Comparison of ENCODE assay signal across 8 mouse cellular contexts in the genomic region with DNA sequence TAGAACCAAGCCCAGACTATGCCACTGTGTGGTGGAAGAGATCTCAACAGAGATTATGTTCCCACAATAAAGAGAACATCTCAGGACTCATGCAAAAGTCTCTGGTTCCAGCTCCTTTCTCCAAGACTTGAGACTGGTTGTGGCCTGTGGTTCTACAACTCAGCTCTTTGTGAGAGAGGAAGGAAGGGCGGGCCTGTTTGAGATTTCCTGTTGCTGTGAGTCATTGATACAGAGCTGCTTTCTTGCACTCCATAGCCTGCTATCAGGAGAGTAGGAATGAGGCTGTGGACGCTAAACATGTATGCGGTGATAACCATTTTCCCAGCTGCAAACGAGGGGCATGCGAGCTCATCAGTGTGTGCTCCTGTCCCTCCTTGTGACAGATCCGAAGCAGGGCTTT. TPM values are rescaled to one million over a fixed set of nuclear protein-coding genes. Genes with fewer than 3 reads are reported as not detected.
DNase-seq lines count a peak whose midpoint lies in the region; ATAC-seq and TF ChIP-seq lines count a peak whose summit lies in the region.

No protein-coding gene starts in this region.

- H3K9me3 ChIP-seq in MEL (replicated peaks; ENCODE audit: insufficient read depth, low read length): no peaks in the 10 kb centered on the region
- H3K9me3 ChIP-seq in intestine, embryonic 15.5 days: no peaks in the 10 kb centered on the region

- no peaks in the 10 kb centered on the region for H3K79me2 ChIP-seq in MEL (ENCODE audit: control insufficient read depth, insufficient read depth, low read length, poor library complexity)
- no peaks in the 10 kb centered on the region for H3K79me2 ChIP-seq in myocyte (ENCODE audit: control insufficient read depth, insufficient read depth)

- TF ChIP-seq POLR2A in MEL (IDR thresholded peaks at IDR 0.05; ENCODE audit: control insufficient read depth in 1 of 2, insufficient read depth in 1 of 2, low read depth in 1 of 2, low read length in 2 of 2, poor library complexity in 1 of 2): no peak
- no peak for TF ChIP-seq POLR2A in myocyte (IDR thresholded peaks at IDR 0.05; ENCODE audit: insufficient read length, low read depth)

- H3K4me2 ChIP-seq in myocyte (ENCODE audit: low read depth): peak overlapping the region; percentile 12
- H3K4me2 ChIP-seq in intestine, embryonic 15.5 days (replicated peaks): no peak overlapping the region

- DNase-seq in MEL (ENCODE audit: low read depth, low spot score): peak; percentile 89
- peak; percentile 17 for DNase-seq in fibroblast of lung, adult 2 months (ENCODE audit: low read depth)
- DNase-seq in kidney, postnatal 36 days: peak; percentile 2 to 4
- DNase-seq in MN1 (ENCODE audit: low spot score): no peak
- DNase-seq in urinary bladder, postnatal 4 days (ENCODE audit: low spot score in 2 of 2): no peak
- DNase-seq in cerebellum, adult 9-10 months: no peak

- no peak overlapping the region for H3ac ChIP-seq in myocyte (ENCODE audit: control insufficient read depth, insufficient read length)

- 68% methylated on average over 6 of the region's 6 CpGs for WGBS in intestine, embryonic 15.5 days

- peak; percentile 87 to 92 for TF ChIP-seq EP300 in MEL (IDR thresholded peaks at IDR 0.05; ENCODE audit: low read depth in 1 of 2, low read length in 2 of 2)

- ATAC-seq in intestine, embryonic 15.5 days: no peak

- H3K27me3 ChIP-seq in MEL (ENCODE audit: control insufficient read depth in 1 of 2, insufficient read depth in 2 of 2, low read length in 2 of 2): no peaks in the 10 kb centered on the region
- H3K27me3 ChIP-seq in myocyte (ENCODE audit: control insufficient read depth, insufficient read depth, insufficient read length): no peaks in the 10 kb centered on the region
- no peaks in the 10 kb centered on the region for H3K27me3 ChIP-seq in intestine, embryonic 15.5 days (replicated peaks)

- no peak for TF ChIP-seq CTCF in MEL (IDR thresholded peaks at IDR 0.05 in 2 of 3, conservative IDR thresholded peaks at IDR 0.05 in 1 of 3; ENCODE audit: control insufficient read depth in 1 of 3, insufficient read depth in 1 of 3, low read depth in 2 of 3, low read length in 3 of 3, poor library complexity in 1 of 3, severe bottlenecking in 1 of 3)

- peak overlapping the region in 1 of 2 experiments; percentile 6; a peak in 1 of 4 replicates for H3K4me3 ChIP-seq in MEL (ENCODE audit: control insufficient read depth in 1 of 2, insufficient read depth in 1 of 2, low read depth in 2 of 2, low read length in 2 of 2)
- H3K4me3 ChIP-seq in myocyte: no peak overlapping the region
- no peak overlapping the region for H3K4me3 ChIP-seq in intestine, embryonic 15.5 days (replicated peaks)

- TF ChIP-seq RAD21 in MEL (IDR thresholded peaks at IDR 0.05; ENCODE audit: low read depth, low read length): no peak

- H3K9ac ChIP-seq in MEL (ENCODE audit: control insufficient read depth, low read depth, low read length, poor library complexity, severe bottlenecking): peak overlapping the region; percentile 6; the same call in 1 of the 2 replicates
- H3K9ac ChIP-seq in intestine, embryonic 15.5 days: no peak overlapping the region

- H3K27ac ChIP-seq in MEL (ENCODE audit: control insufficient read depth, low read depth, low read length): peak overlapping the region; percentile 49
- H3K27ac ChIP-seq in intestine, embryonic 15.5 days: no peak overlapping the region

- H3K4me1 ChIP-seq in MEL (ENCODE audit: control insufficient read depth in 1 of 2, insufficient read depth in 2 of 2, low read length in 2 of 2): peaks cover 15 to 23% of the 10 kb centered on the region in 2 experiments
- no peaks in the 10 kb centered on the region for H3K4me1 ChIP-seq in intestine, embryonic 15.5 days (replicated peaks)

- H3K36me3 ChIP-seq in MEL (ENCODE audit: control insufficient read depth in 1 of 2, insufficient read depth in 2 of 2, low read length in 2 of 2): peaks cover 0 to 27% of the 10 kb centered on the region in 2 experiments; a peak in 2 of 4 replicates
- H3K36me3 ChIP-seq in myocyte (ENCODE audit: control insufficient read depth, insufficient read depth): no peaks in the 10 kb centered on the region
- no peaks in the 10 kb centered on the region for H3K36me3 ChIP-seq in intestine, embryonic 15.5 days

TF ChIP-seq in MEL, 35 proteins besides CTCF, POLR2A, EP300 and RAD21:
- peak; percentile 77 for TF ChIP-seq TAL1 (IDR thresholded peaks at IDR 0.05; ENCODE audit: low read length)
- TF ChIP-seq JUND (IDR thresholded peaks at IDR 0.05; ENCODE audit: low read depth, low read length): 0 out of 2 replicates have a peak, but pooled peaks have one; percentile 59
- TF ChIP-seq RCOR1 (IDR thresholded peaks at IDR 0.05; ENCODE audit: low read depth, low read length): peak; percentile 83
- TF ChIP-seq KAT2A (conservative IDR thresholded peaks at IDR 0.05; ENCODE audit: low read depth, low read length): no peak
- peak; percentile 61 for TF ChIP-seq MXI1 (IDR thresholded peaks at IDR 0.05; ENCODE audit: low read depth, low read length)
- TF ChIP-seq ETS1 (IDR thresholded peaks at IDR 0.05; ENCODE audit: low read depth, low read length): peak; percentile 83
- TF ChIP-seq GATA1 (IDR thresholded peaks at IDR 0.05; ENCODE audit: low read depth, low read length): peak; percentile 90
- peak; percentile 63; the same call in 1 of the 2 replicates for TF ChIP-seq MYC (IDR thresholded peaks at IDR 0.05; ENCODE audit: low read depth, low read length)
- TF ChIP-seq ZMIZ1 (IDR thresholded peaks at IDR 0.05; ENCODE audit: low read depth, low read length): no peak
- peak; percentile 83 for TF ChIP-seq TCF12 (IDR thresholded peaks at IDR 0.05; ENCODE audit: low read depth, low read length)
- no peak for TF ChIP-seq E2F4 (IDR thresholded peaks at IDR 0.05; ENCODE audit: borderline replicate concordance, low read depth, low read length)
- no peak for TF ChIP-seq POLR2AphosphoS5 (IDR thresholded peaks at IDR 0.05; ENCODE audit: borderline replicate concordance, low read depth, low read length)
- 0 out of 2 replicates have a peak, but pooled peaks have one; percentile 16 for TF ChIP-seq MAFK (IDR thresholded peaks at IDR 0.05; ENCODE audit: borderline replicate concordance, low read depth, low read length)
- 0 out of 2 replicates have a peak, but pooled peaks have one; percentile 32 for TF ChIP-seq MAX (IDR thresholded peaks at IDR 0.05; ENCODE audit: low read length)
- TF ChIP-seq CHD2 (IDR thresholded peaks at IDR 0.05; ENCODE audit: low read length): no peak

TF ChIP-seq in myocyte, 11 proteins besides CTCF, POLR2A, EP300 and RAD21:
- TF ChIP-seq POLR2AphosphoS2 (IDR thresholded peaks at IDR 0.05; ENCODE audit: insufficient read length, low read depth) (no peak), E2F4 (IDR thresholded peaks at IDR 0.05; ENCODE audit: insufficient read depth) (no peak), CEBPB (IDR thresholded peaks at IDR 0.05; ENCODE audit: insufficient read depth, poor library complexity, severe bottlenecking) (no peak), USF1 (IDR thresholded peaks at IDR 0.05; ENCODE audit: low read depth) (no peak), REST (IDR thresholded peaks at IDR 0.05; ENCODE audit: insufficient read depth, insufficient read length) (no peak), SRF (IDR thresholded peaks at IDR 0.05; ENCODE audit: control insufficient read depth, insufficient read length, low read depth) (no peak), MYOD1 (IDR thresholded peaks at IDR 0.05; ENCODE audit: control insufficient read depth in 1 of 3, insufficient read length in 2 of 3, low read depth in 2 of 3) (no peak)

RNA-seq across cellular contexts. Expression of a gene that starts 43.9 kb away (rescaled TPM):
- total RNA-seq in MEL (2012; rRNA removed): 0.82 and 1.2 TPM in 2 replicates
- polyA plus RNA-seq in MEL (2012; ENCODE audit: insufficient read depth in 1 of 2, insufficient read length in 2 of 2, low read depth in 1 of 2, low replicate concordance in 2 of 2, missing spikeins in 1 of 2) (1 to 10 TPM in 1 of 2 experiments, not detected in 1; 4.2 TPM), myocyte (2012; fragmentation: generic; extraction: Trizol) (2.4 TPM)
- not detected in 2 replicates for polyA plus RNA-seq in intestine, embryonic 15.5 days (2015; fragmentation: Nextera tagmentation; extraction: Ambion mirVana)

RNA-seq across cellular contexts. Expression of a gene that starts 48.2 kb away (rescaled TPM):
- total RNA-seq in MEL (2012; rRNA removed): 4.4 and 4.7 TPM in 2 replicates
- polyA plus RNA-seq in MEL (2012; ENCODE audit: insufficient read depth in 1 of 2, insufficient read length in 2 of 2, low read depth in 1 of 2, low replicate concordance in 2 of 2, missing spikeins in 1 of 2) (1 to 10 TPM in 1 of 2 experiments, not detected in 1; 5.6 TPM), myocyte (2012; fragmentation: generic; extraction: Trizol) (4.2 TPM)
- 6.8 and 8.3 TPM in 2 replicates for polyA plus RNA-seq in intestine, embryonic 15.5 days (2015; fragmentation: Nextera tagmentation; extraction: Ambion mirVana)

Comparison
In these comparisons a context has a peak if more than half of its experiments do, and no peak if none do; other contexts are left out.
1. DNase-seq: peak in MEL (single experiment), fibroblast of lung, adult 2 months (single experiment) and kidney, postnatal 36 days (2 of 2); none in MN1 (single experiment), urinary bladder, postnatal 4 days (0 of 2) and cerebellum, adult 9-10 months (single experiment).